Mouse (Mus musculus): Measurements from ENCODE around the gene Rgs8.

- TF ChIP-seq ZNF384 (IDR thresholded peaks at IDR 0.05; ENCODE audit: low read depth, low read length): no peak
- no peak for TF ChIP-seq ZC3H11A (IDR thresholded peaks at IDR 0.05; ENCODE audit: borderline replicate concordance, low read depth, low read length)
- no peak for TF ChIP-seq MAFK (IDR thresholded peaks at IDR 0.05; ENCODE audit: insufficient read depth, low read depth, low read length)
- no peak for TF ChIP-seq HCFC1 (IDR thresholded peaks at IDR 0.05; ENCODE audit: borderline replicate concordance, insufficient read depth, low read length)
- TF ChIP-seq CHD2 (IDR thresholded peaks at IDR 0.05; ENCODE audit: low read depth, low read length): no peak
Observed at GRCm38 (mm10) chr1:153667781-153668180, 15.0 kb downstream of the Rgs8 start.
